Mouse (Mus musculus) cerebellum, adult 11 months (tissue): ENCODE results near the gene Tmem184a.

Experiments
- DNase-seq: peaks from one replicate; pipeline ENCODE4 v3.0.0; 2022

The Tmem184a gene

GRCm38 (mm10) chr5:139812398-139813125 lies 7.2 kb downstream of the Tmem184a start:
- DNase-seq, result no peak

- no peak for DNase-seq
These were observed 7.9 kb downstream of the Tmem184a start for GRCm38 (mm10) chr5:139811677-139812397.

GRCm38 (mm10) chr5:139809397-139809796 lies 10.3 kb downstream of the Tmem184a start:
- no peak for DNase-seq

- no peak for DNase-seq
These were observed 13.8 kb downstream of the Tmem184a start for GRCm38 (mm10) chr5:139805924-139806323.

DNA sequence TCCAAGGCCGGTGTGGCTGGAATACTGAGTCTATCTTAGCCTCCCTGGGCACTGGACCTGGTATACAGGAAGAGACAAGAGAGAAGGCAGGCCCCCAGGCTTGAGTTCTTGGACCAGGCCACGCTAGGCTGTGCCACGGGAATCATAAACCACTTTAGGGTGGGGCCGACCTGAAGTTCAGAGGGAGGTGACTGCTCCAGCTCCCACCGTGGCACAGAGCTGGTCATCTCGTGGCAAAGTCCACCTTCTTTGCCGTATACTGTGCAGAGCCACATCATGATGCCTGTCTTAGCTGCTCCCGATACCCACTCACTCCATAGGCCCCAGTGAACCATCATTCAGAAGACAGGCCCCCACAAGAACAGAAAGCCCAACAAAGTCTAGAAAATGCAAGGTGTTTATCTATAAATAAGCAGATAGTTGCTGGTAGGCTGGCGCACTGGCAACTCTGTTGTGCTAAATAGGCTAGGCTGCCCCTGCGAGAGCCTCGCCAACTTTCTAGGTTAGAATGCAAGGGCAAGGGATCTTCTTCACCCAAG lies 15.1 kb downstream of the Tmem184a start:
- no peak for DNase-seq

GRCm38 (mm10) chr5:139804107-139804551 lies 15.6 kb downstream of the Tmem184a start:
- no peak for DNase-seq

- DNase-seq, result no peak
These were observed 16.1 kb downstream of the Tmem184a start for GRCm38 (mm10) chr5:139803601-139804102.

DNA sequence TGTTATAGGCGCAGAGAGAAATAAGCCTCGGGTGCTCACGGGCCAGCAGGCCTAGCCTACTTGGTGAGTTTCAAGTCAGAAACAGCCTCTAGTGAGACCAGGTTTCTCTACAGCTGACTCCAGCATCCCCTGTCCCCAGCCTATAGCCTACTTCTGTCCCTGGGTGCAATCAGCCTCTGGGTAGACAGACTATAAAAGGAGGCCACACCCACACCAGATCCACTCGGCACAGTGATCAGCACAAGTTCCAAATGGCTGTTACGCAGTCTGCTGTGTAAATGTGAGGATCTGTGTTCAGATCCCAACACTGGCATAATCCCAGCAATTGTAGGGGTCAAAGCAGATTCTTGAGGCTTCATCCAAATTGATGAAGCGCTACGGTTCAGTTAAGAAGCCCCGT lies 16.6 kb downstream of the Tmem184a start:
- DNase-seq, result no peak

GRCm38 (mm10) chr5:139801880-139802279 lies 17.8 kb downstream of the Tmem184a start:
- DNase-seq, result no peak

DNA sequence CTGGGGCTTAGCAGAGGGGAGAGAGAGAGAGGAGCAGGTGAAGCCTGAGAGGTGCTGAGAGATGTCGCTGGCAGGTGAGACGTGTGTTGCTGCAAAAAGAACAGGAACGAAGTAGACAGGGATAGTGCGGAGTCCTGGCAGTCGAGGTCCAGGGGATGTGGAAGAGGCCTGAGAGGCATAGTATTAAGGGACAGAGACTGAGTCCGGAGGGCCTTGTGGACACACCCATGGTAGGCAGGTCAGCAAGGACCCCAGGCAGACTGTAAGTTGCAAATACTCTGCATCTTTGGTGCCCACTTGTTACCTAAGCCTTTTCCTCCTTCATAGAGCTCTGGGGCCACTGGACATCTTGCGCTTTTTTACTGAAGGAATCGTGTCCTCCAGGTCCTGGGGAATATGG lies 18.5 kb downstream of the Tmem184a start:
- no peak for DNase-seq

DNA sequence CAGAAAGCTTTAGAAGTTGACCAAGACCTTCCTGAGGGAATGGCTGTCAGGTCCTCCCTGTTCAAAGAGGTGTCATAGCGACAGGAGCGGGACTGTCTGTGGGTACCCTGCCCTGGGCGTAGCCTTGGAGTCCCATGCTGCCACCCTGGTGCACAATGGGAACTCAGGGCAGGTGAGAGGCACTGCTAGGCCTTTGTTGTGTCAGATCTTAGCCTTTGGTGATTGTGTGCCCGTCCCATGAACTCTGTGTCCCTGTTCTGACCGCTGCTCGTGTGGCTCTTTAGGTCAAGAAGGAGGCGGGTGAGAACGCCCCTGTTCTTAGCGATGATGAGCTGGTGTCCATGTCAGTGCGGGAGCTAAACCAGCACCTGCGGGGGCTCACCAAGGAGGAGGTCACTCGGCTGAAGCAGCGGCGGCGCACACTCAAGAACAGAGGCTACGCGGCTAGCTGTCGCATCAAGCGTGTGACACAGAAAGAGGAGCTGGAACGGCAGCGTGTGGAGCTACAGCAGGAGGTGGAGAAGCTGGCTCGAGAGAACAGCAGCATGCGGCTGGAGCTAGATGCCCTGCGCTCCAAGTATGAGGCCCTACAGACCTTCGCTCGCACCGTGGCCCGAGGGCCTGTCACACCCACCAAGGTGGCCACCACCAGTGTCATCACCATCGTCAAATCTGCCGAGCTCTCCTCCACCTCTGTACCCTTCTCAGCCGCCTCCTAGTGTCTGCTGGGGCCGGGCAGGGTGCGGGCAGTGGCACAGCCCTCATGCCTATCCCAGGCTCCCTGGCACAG lies 19.7 kb downstream of the Tmem184a start:
- no peak for DNase-seq

DNA sequence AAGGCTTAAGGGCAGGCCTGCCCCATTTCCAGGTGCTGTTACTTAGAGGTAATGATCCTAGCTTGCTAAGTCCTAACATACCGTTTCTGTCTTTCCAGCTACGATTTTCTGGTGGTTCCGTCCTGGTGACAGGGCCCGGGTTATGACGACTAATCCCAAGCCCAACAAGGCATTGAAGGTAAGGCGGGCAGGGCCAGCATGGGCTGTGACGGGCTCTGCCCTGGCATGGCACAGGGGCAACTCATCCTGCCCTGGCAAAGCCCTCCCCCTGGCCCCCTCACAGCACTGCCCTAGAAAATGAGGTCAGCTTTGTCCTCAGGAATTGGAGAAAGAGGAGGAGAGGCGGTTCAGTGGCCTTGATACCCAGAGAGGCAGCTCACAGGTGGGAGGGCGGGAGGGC lies 20.7 kb downstream of the Tmem184a start:
- DNase-seq, result no peak

GRCm38 (mm10) chr5:139798168-139798900 lies 21.4 kb downstream of the Tmem184a start:
- DNase-seq, result no peak

DNA sequence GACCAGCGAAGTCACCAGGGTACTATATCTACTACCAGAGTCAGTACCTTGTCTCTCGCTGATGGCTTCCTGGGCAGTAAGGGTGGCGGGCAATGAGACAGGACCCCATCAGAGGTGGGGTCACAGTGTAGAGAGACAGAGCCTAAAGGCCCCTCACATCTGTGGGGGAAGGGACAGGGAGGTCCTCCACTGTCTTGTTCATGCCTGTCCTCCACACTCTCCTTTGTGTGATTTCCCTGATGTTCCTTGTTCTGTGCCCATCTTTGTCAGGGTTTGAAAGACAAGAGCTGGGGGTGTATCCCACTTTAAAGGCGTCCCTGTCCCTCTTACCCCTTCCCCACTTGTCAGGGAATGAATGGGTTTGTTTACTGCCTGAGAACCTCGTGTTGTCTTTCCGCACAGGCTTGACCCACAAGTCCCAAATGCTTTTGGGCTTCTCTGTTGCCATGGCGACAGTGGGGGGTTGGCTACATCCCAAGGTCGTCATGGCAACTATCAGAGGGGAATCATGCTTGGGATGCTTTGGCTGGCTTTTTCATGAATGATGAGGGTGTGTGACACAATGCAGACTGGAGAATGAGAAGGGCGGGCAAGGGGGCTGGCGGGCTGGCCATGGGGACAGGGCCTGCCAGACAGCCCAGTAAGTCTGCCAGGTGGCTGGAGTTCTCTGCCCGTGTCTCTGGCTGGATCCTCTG lies 22.1 kb downstream of the Tmem184a start:
- peak; percentile 28 for DNase-seq

GRCm38 (mm10) chr5:139796900-139797299 lies 22.8 kb downstream of the Tmem184a start:
- DNase-seq, result no peak

- DNase-seq, result no peak
These were observed 23.6 kb downstream of the Tmem184a start for GRCm38 (mm10) chr5:139796001-139796620.

- DNase-seq, result no peak
These were observed 24.8 kb downstream of the Tmem184a start for GRCm38 (mm10) chr5:139794938-139795337.

GRCm38 (mm10) chr5:139794137-139794536 lies 25.6 kb downstream of the Tmem184a start:
- DNase-seq, result no peak

DNA sequence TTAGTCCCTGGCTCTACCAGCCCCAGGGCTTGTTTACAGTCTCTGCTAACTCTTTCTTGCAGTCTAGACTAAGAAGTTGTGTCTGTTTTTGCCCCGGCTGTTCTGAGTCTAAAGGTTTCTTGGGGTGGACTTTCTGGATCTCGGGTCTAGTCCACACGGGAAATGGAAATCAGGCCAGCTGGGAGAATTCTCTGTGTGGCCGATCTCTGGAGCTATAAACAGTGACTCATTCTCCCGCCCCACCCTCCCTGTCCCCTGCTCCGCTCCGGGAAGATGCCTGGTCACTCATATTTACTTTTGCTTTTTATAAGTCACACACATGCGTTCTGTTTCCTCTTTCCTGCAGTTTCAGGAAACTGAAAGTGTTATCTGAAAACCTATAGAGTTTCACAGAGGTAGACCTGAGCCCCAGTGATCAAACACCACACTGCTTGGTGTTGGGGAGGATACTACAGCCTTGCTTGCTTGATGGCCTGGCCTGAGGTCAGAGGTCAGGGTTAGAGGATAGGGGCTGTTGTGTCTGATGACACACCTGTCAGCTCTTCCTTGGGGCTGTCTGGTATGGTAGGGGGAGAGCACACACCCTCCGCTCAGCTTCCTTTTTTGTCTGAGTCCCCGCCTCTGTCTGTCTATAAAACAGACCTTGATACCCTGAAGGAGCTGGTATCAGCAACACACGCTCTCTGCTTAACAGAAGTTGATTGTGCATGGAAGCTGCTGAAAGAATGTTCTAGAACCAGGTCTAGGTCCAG lies 26.2 kb downstream of the Tmem184a start:
- no peak for DNase-seq

DNA sequence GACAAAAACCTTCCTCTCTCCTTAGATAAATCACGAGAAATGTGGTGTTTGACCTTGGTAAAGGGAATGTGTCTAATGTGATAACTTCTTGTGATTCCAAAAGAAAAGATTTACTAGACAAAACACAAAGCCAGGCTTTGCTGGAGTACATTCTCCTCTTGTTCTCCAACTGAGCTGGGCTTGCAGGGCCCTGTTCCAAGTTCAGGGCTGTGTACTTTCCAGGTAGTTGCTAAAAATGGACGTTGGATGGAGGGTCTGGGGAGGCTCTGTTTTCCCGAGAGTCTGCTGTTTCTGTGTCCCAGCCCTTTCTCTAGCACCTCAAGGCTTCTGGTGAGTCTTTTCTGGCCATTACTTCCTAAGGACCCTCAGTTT lies 26.8 kb downstream of the Tmem184a start:
- DNase-seq, result no peak
